Mouse (Mus musculus): ENCODE results near the gene Rasgrf2.

- TF ChIP-seq CTCF (IDR thresholded peaks at IDR 0.05; ENCODE audit: low read depth, low read length) = no peak
- TF ChIP-seq GATA1 (IDR thresholded peaks at IDR 0.05; ENCODE audit: borderline replicate concordance, low read length) = no peak
- TF ChIP-seq TAL1 (conservative IDR thresholded peaks at IDR 0.05; ENCODE audit: low read depth, low read length) = no peak
Measured at GRCm38 (mm10) chr13:91916308-91916707, 215.1 kb downstream of the Rasgrf2 start.

Measured in G1E (cell line).